Mouse (Mus musculus) stomach, embryonic 14.5 days (tissue): Measurements from ENCODE around the gene Olfr699. TPM values are rescaled to one million over a fixed set of nuclear protein-coding genes. Genes with fewer than 3 reads are reported as not detected.

Source experiments
- ATAC-seq: fragments of 200-750 bp; cut with Nextera tagmentation; 2 replicates; pipeline ENCODE4 v1.8.0; 2017; ENCODE audit warnings: low read depth, moderate TSS enrichment; ENCODE audit not compliant: insufficient number of reproducible peaks, insufficient read depth, low FRiP score
- H3K27ac ChIP-seq: fragments of 300-500 bp; sonication (generic); 2 replicates; pipeline ENCODE4 v1.5.1; 2014; ENCODE audit warnings: mild to moderate bottlenecking, low read length, moderate library complexity, mixed read lengths
- H3K27me3 ChIP-seq: fragments of 300-500 bp; sonication (generic); 2 replicates; pipeline ENCODE4 v1.6.1; 2014; ENCODE audit warnings: low read length, control low read depth, mixed read lengths; ENCODE audit not compliant: control insufficient read depth, insufficient read depth
- H3K36me3 ChIP-seq: fragments of 300-500 bp; sonication (generic); 2 replicates; pipeline ENCODE4 v1.6.1; 2014; ENCODE audit warnings: mild to moderate bottlenecking, control low read depth, low read length, moderate library complexity, mixed read lengths; ENCODE audit not compliant: control insufficient read depth, insufficient read depth
- H3K4me1 ChIP-seq: fragments of 300-500 bp; sonication (generic); 2 replicates; pipeline ENCODE4 v1.6.1; 2014; ENCODE audit warnings: low read length, control low read depth, mixed read lengths; ENCODE audit not compliant: control insufficient read depth, insufficient read depth
- H3K4me2 ChIP-seq: fragments of 300-500 bp; sonication (generic); replicated peaks from 2 replicates; pipeline ENCODE4 v1.6.1; 2014; ENCODE audit warnings: low read depth, low read length, control low read depth
- H3K4me3 ChIP-seq: fragments of 300-500 bp; sonication (generic); 2 replicates; pipeline ENCODE4 v1.5.1; 2014; ENCODE audit warnings: low read depth, low read length, control low read depth
- H3K9ac ChIP-seq: fragments of 300-500 bp; sonication (generic); replicated peaks from 2 replicates; pipeline ENCODE4 v1.6.1; 2014; ENCODE audit warnings: low read depth, mild to moderate bottlenecking, control low read depth, low read length, moderate library complexity, mixed read lengths
- H3K9me3 ChIP-seq: fragments of 300-500 bp; sonication (generic); 2 replicates; pipeline ENCODE4 v1.6.1; 2016; ENCODE audit warnings: low read depth, low read length, control low read depth; ENCODE audit not compliant: control insufficient read depth
- WGBS: fragments of 180-500 bp; shearing (Covaris S2); extraction: QIAGEN DNeasy Blood & Tissue Kit; methylation state at CpG from one replicate; pipeline ENCODE4 v1.1.7; 2014; 5-methylcytosine and 5-hydroxymethylcytosine counted together
- polyA plus RNA-seq: library from polyadenylated mRNA; unstranded; fragments of >200 nt; fragmentation: Nextera tagmentation; extraction: Ambion mirVana; gene quantifications from 2 replicates; pipeline ENCODE4 v1.2.1, GENCODE M21; 2014

Olfr699 gene
- polyA plus RNA-seq, 1 experiment from 2014 or later = not detected

DNA sequence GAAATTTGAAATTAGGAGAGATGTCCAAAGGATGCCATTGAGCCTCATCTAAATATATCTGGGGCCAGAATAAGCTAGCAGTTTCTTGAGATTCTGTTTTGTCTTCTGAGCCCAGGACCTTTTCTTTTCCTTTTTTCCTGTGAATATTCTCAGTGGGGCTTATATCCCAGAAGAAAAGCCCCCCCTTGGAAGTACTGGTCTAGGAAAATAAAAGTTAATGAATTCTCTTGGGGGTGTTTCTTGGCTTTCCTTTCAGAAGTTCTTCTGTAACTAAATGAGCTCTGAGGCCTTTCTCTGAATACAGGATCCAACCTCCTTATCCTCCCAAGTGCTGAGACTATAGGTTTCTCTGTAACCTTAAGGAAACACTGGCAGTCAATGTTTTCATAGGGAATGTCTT is 37.7 kb downstream of the Olfr699 start, which contains the start of gene Olfr698:
Gene Olfr698 (minus strand): TSS at position 101 of the 400 bp plus-strand sequence.
- Histone ChIP-seq H3K27ac (no peak within 1 kb of the TSS), H3K4me3 (no peak within 1 kb of the TSS), H3K36me3 (no peaks in the 10 kb centered on the region), H3K9ac (no peak within 1 kb of the TSS), H3K9me3 (no peaks in the 10 kb centered on the region), H3K27me3 (no peaks in the 10 kb centered on the region), H3K4me2 (no peak within 1 kb of the TSS), H3K4me1 (no peaks in the 10 kb centered on the region)
- no peak for ATAC-seq

- Histone ChIP-seq H3K4me3 (no peak overlapping the region), H3K27ac (no peak overlapping the region), H3K9me3 (no peaks in the 10 kb centered on the region), H3K9ac (no peak overlapping the region), H3K27me3 (no peaks in the 10 kb centered on the region), H3K4me2 (no peak overlapping the region), H3K4me1 (no peaks in the 10 kb centered on the region), H3K36me3 (no peaks in the 10 kb centered on the region)
- ATAC-seq = no peak
- WGBS = 90% methylated on average over 5 of the region's 5 CpGs
These were observed 47.2 kb downstream of the Olfr699 start for GRCm38 (mm10) chr7:106745811-106746210.

DNA sequence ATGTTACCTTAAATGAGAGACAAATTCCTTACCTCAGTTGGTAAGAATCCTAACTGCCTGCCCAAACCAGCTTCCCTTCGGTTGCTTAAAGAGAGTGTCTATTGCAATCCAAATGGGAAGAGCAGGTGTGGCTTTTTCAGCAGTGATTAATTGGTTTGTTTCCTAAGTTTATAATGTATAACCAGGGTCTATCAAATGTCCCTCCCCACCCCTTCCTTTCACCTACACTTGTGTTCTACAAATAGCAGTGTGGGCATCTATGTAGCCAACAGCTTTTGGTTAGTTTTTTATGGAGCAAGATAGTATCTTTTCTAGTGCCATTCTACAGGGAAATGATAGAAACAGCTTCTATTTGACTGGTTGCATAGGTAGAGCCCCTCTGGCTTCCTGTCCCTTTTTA is 50.7 kb downstream of the Olfr699 start, which contains the start of gene Olfr697:
Gene Olfr697 (minus strand): TSS at position 101 of the 400 bp plus-strand sequence.
- H3K27ac ChIP-seq = no peak within 1 kb of the TSS
- no peaks in the 10 kb centered on the region for H3K27me3 ChIP-seq
- no peaks in the 10 kb centered on the region for H3K4me1 ChIP-seq
- H3K9me3 ChIP-seq = no peaks in the 10 kb centered on the region
- WGBS = 79% methylated on average over 1 of the region's 1 CpGs
- no peak within 1 kb of the TSS for H3K4me3 ChIP-seq
- H3K9ac ChIP-seq = no peak within 1 kb of the TSS
- no peak within 1 kb of the TSS for H3K4me2 ChIP-seq
- ATAC-seq = no peak
- no peaks in the 10 kb centered on the region for H3K36me3 ChIP-seq

Other genes with a start within 250 kb of the Olfr699 start
- not detected in 2 replicates for gene Olfr693, start 112.6 kb downstream of the Olfr699 start, polyA plus RNA-seq
- gene Olfr694, start 101.4 kb downstream of the Olfr699 start, polyA plus RNA-seq = not detected in 2 replicates
- gene Olfr695, start 76.8 kb downstream of the Olfr699 start, polyA plus RNA-seq = not detected in 2 replicates
- not detected in 2 replicates for gene Olfr697, start 50.8 kb downstream of the Olfr699 start, polyA plus RNA-seq
- gene Olfr698, start 37.8 kb downstream of the Olfr699 start, polyA plus RNA-seq = not detected in 2 replicates
- not detected in 2 replicates for gene Olfr700, start 15.6 kb upstream of the Olfr699 start, polyA plus RNA-seq
- not detected in 2 replicates for gene Olfr701, start 20.9 kb upstream of the Olfr699 start, polyA plus RNA-seq
- gene Olfr702, start 40.7 kb upstream of the Olfr699 start, polyA plus RNA-seq = not detected in 2 replicates
- not detected in 2 replicates for gene Olfr703, start 50.2 kb upstream of the Olfr699 start, polyA plus RNA-seq
- not detected in 2 replicates for gene Olfr704, start 70.0 kb upstream of the Olfr699 start, polyA plus RNA-seq
- gene Olfr705, start 83.7 kb upstream of the Olfr699 start, polyA plus RNA-seq = not detected in 2 replicates
- not detected in 2 replicates for gene Olfr706, start 95.0 kb upstream of the Olfr699 start, polyA plus RNA-seq
- gene Olfr707, start 108.0 kb upstream of the Olfr699 start, polyA plus RNA-seq = not detected in 2 replicates
- not detected in 2 replicates for gene Olfr1532-ps1, start 114.8 kb upstream of the Olfr699 start, polyA plus RNA-seq
- not detected in 2 replicates for gene Olfr709-ps1, start 139.0 kb upstream of the Olfr699 start, polyA plus RNA-seq
- gene Olfr710, start 155.1 kb upstream of the Olfr699 start, polyA plus RNA-seq = not detected in 2 replicates
- gene Olfr6, start 170.7 kb upstream of the Olfr699 start, polyA plus RNA-seq = not detected in 2 replicates
- not detected in 2 replicates for gene Olfr711, start 182.3 kb upstream of the Olfr699 start, polyA plus RNA-seq
- gene Olfr2, start 212.9 kb upstream of the Olfr699 start, polyA plus RNA-seq = not detected in 2 replicates
- gene Olfr713, start 238.0 kb upstream of the Olfr699 start, polyA plus RNA-seq = not detected in 2 replicates